ENCODE assay signal across 23 mouse cellular contexts in genomic region chr3:28390183-28390582, GRCm38 (mm10).
A peak's percentile ranks its signal among the peaks of the same experiment; 100 is the strongest.
DNase-seq lines count a peak whose midpoint lies in the region; ATAC-seq lines count a peak whose summit lies in the region.
"Had no signal": no experiment of that assay in that cellular context is flagged by ENCODE, and none has a peak within 500 bp of the region (broad histone marks: within the 10 kb centered on the region; RNA-seq: fewer than 3 reads in every experiment).

No protein-coding gene starts in this region.

- H3K9me3 ChIP-seq in forebrain, embryonic 11.5 days (ENCODE audit: control insufficient read depth, low read length), result no peaks in the 10 kb centered on the region
- no peaks in the 10 kb centered on the region for H3K9me3 ChIP-seq in forebrain, embryonic 16.5 days (ENCODE audit: control insufficient read depth, low read length)
- H3K9me3 ChIP-seq in kidney, embryonic 15.5 days (replicated peaks), result no peaks in the 10 kb centered on the region
- H3K9me3 ChIP-seq: embryonic facial prominence, embryonic 12.5 days; embryonic facial prominence, embryonic 15.5 days; forebrain, embryonic 12.5 days; forebrain, embryonic 15.5 days; G1E; heart, embryonic 13.5 days; hindbrain, embryonic 12.5 days; hindbrain, embryonic 15.5 days had no signal

- WGBS in forebrain, embryonic 11.5 days, result 91% methylated on average over 2 of the region's 2 CpGs
- 97% methylated on average over 2 of the region's 2 CpGs for WGBS in forebrain, embryonic 16.5 days
- 91% methylated on average over 2 of the region's 2 CpGs for WGBS in kidney, embryonic 15.5 days

- H3K4me1 ChIP-seq in forebrain, embryonic 11.5 days (replicated peaks; ENCODE audit: control insufficient read depth, insufficient read depth, low read length), result no peaks in the 10 kb centered on the region
- H3K4me1 ChIP-seq in forebrain, embryonic 16.5 days (replicated peaks; ENCODE audit: control insufficient read depth, insufficient read depth, low read length), result peaks cover 2% of the 10 kb centered on the region; the same call in 1 of the 2 replicates
- no peaks in the 10 kb centered on the region for H3K4me1 ChIP-seq in kidney, embryonic 15.5 days
- H3K4me1 ChIP-seq: embryonic facial prominence, embryonic 12.5 days; embryonic facial prominence, embryonic 15.5 days; forebrain, embryonic 12.5 days had no signal

- no peaks in the 10 kb centered on the region for H3K36me3 ChIP-seq in forebrain, embryonic 11.5 days (ENCODE audit: control insufficient read depth, insufficient read depth, low read length)
- no peaks in the 10 kb centered on the region for H3K36me3 ChIP-seq in forebrain, embryonic 16.5 days (ENCODE audit: control insufficient read depth, insufficient read depth)
- H3K36me3 ChIP-seq in kidney, embryonic 15.5 days, result no peaks in the 10 kb centered on the region
- H3K36me3 ChIP-seq: embryonic facial prominence, embryonic 12.5 days; embryonic facial prominence, embryonic 15.5 days; forebrain, embryonic 12.5 days; forebrain, embryonic 15.5 days; G1E; hindbrain, embryonic 12.5 days; hindbrain, embryonic 15.5 days had no signal

- no peaks in the 10 kb centered on the region for H3K27me3 ChIP-seq in forebrain, embryonic 11.5 days (ENCODE audit: control insufficient read depth, insufficient read depth, low read length)
- no peaks in the 10 kb centered on the region for H3K27me3 ChIP-seq in forebrain, embryonic 16.5 days (replicated peaks; ENCODE audit: control insufficient read depth, insufficient read depth, low read length)
- no peaks in the 10 kb centered on the region for H3K27me3 ChIP-seq in kidney, embryonic 15.5 days
- H3K27me3 ChIP-seq: CH12.LX; embryonic facial prominence, embryonic 12.5 days; embryonic facial prominence, embryonic 15.5 days; forebrain, embryonic 12.5 days; forebrain, embryonic 15.5 days; heart, embryonic 13.5 days; hindbrain, embryonic 12.5 days; hindbrain, embryonic 15.5 days; Patski had no signal

- no peak for ATAC-seq in forebrain, embryonic 11.5 days (replicated peaks; ENCODE audit: low FRiP score)
- no peak for ATAC-seq in forebrain, embryonic 16.5 days
- no peak for ATAC-seq in kidney, embryonic 15.5 days (replicated peaks; ENCODE audit: low FRiP score)
- ATAC-seq: forebrain, embryonic 15.5 days; intestine, postnatal 0 days; Patski had no signal

- H3K4me2 ChIP-seq in forebrain, embryonic 11.5 days (ENCODE audit: low read depth, low read length, severe bottlenecking), result no peak overlapping the region
- no peak overlapping the region for H3K4me2 ChIP-seq in forebrain, embryonic 16.5 days (ENCODE audit: low read length)
- H3K4me2 ChIP-seq in kidney, embryonic 15.5 days, result no peak overlapping the region
- H3K4me2 ChIP-seq: embryonic facial prominence, embryonic 12.5 days; embryonic facial prominence, embryonic 15.5 days; forebrain, embryonic 12.5 days; forebrain, embryonic 15.5 days; heart, embryonic 13.5 days; hindbrain, embryonic 12.5 days; hindbrain, embryonic 15.5 days had no signal

- no peak overlapping the region for H3K27ac ChIP-seq in forebrain, embryonic 11.5 days (ENCODE audit: low read depth, low read length)
- no peak overlapping the region for H3K27ac ChIP-seq in forebrain, embryonic 16.5 days (ENCODE audit: low read length)
- H3K27ac ChIP-seq in kidney, embryonic 15.5 days, result no peak overlapping the region
- H3K27ac ChIP-seq: embryonic facial prominence, embryonic 12.5 days; embryonic facial prominence, embryonic 15.5 days; forebrain, embryonic 12.5 days; forebrain, embryonic 15.5 days; heart, embryonic 13.5 days; hindbrain, embryonic 12.5 days; hindbrain, embryonic 15.5 days had no signal

- no peak overlapping the region for H3K4me3 ChIP-seq in forebrain, embryonic 11.5 days (ENCODE audit: low read depth, low read length)
- H3K4me3 ChIP-seq in forebrain, embryonic 16.5 days (replicated peaks; ENCODE audit: low read length), result no peak overlapping the region
- no peak overlapping the region for H3K4me3 ChIP-seq in kidney, embryonic 15.5 days (replicated peaks)
- H3K4me3 ChIP-seq: embryonic facial prominence, embryonic 12.5 days; embryonic facial prominence, embryonic 15.5 days; forebrain, embryonic 12.5 days; forebrain, embryonic 15.5 days; heart, embryonic 13.5 days; hindbrain, embryonic 12.5 days; hindbrain, embryonic 15.5 days had no signal

- no peak overlapping the region for H3K9ac ChIP-seq in forebrain, embryonic 11.5 days (ENCODE audit: low read length)
- no peak overlapping the region for H3K9ac ChIP-seq in forebrain, embryonic 16.5 days (replicated peaks; ENCODE audit: low read depth, low read length)
- no peak overlapping the region for H3K9ac ChIP-seq in kidney, embryonic 15.5 days
- H3K9ac ChIP-seq: embryonic facial prominence, embryonic 12.5 days; embryonic facial prominence, embryonic 15.5 days; forebrain, embryonic 12.5 days; forebrain, embryonic 15.5 days; heart, embryonic 13.5 days; hindbrain, embryonic 12.5 days; hindbrain, embryonic 15.5 days had no signal

- DNase-seq in cerebellum, adult 11-12 months, result peak; percentile 45
- no peak for DNase-seq in cerebellum, postnatal 4 days (ENCODE audit: low spot score in 2 of 2)
- peak; percentile 33 for DNase-seq in forebrain, embryonic 11.5 days (ENCODE audit: low spot score)
- DNase-seq in brain, adult 2 months (ENCODE audit: low read depth, low spot score), result peak; percentile 69
- DNase-seq: adrenal gland, postnatal 10 days; adrenal gland, postnatal 36 days; B cell, adult 2 months; gastrocnemius, postnatal 10 days; gastrocnemius, postnatal 36 days; kidney, adult 2 months had no signal

Comparison
In these comparisons a context has a peak if more than half of its experiments do, and no peak if none do; other contexts are left out.
1. DNase-seq: peak in cerebellum, adult 11-12 months (single experiment), forebrain, embryonic 11.5 days (single experiment) and brain, adult 2 months (single experiment); none in cerebellum, postnatal 4 days (0 of 2).